Mouse (Mus musculus) spleen, embryonic (tissue): ENCODE data around the gene Yipf7.

ENCODE experiments used
- CTCF ChIA-PET: fragments of 350-600 bp; sonication (Branson Sonifier 250); formaldehyde crosslinking; loops from one replicate; lab custom pipeline; 2022; lab: Charles Lee

The Yipf7 gene

GRCm38 (mm10) chr5:69542489-69542888 lies at the start of gene Yipf7:
Gene Yipf7 (minus strand): TSS chr5:69542648.
- CTCF ChIA-PET, result no interaction called here

DNA sequence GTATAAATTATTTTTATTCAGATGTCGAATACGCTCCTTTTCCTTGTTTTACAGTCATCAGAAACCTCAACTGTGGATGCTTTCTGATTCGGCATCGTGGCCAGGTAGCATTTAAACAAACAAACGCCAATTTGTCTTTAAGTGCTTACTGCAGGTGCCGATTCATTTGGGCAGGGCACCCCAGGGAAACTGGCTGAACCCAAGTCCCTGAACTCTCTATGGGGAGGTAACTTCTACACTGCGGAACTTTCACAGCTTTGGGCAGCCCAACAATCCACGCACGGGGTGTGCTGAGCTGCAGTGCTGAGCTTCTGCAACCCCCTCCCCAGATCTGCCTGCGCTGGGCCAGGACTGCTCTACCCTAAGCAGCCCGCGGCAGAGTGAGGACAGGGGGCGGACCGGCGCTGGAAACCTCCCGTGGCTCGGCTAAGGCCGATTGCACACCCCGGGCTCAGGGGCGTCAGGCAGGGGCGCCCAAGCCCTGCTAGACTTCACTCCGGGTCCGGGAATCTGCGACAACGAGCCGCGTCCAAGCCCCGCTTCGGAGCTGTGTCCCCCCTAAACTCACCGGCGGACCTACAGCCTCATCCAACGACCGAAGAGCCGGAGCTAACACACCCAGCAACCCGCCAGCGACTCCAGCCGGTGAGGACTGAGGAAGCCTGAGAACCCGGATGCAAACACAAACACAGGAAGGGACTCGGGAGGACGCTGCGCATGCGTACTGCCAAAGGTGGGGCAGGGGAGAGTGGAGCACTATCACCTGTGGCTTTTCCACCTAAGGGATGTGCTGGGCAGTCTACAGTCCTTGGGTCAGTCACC lies 49.4 kb upstream of the Yipf7 start, which contains the start of gene Gnpda2:
Gene Gnpda2, minus strand, starts transcription at position 701 of the 822 bp plus-strand sequence.
- CTCF ChIA-PET, result no interaction called here

GRCm38 (mm10) chr5:69557404-69557935 lies 15.0 kb upstream of the Yipf7 start:
- CTCF ChIA-PET, result no interaction called here

DNA sequence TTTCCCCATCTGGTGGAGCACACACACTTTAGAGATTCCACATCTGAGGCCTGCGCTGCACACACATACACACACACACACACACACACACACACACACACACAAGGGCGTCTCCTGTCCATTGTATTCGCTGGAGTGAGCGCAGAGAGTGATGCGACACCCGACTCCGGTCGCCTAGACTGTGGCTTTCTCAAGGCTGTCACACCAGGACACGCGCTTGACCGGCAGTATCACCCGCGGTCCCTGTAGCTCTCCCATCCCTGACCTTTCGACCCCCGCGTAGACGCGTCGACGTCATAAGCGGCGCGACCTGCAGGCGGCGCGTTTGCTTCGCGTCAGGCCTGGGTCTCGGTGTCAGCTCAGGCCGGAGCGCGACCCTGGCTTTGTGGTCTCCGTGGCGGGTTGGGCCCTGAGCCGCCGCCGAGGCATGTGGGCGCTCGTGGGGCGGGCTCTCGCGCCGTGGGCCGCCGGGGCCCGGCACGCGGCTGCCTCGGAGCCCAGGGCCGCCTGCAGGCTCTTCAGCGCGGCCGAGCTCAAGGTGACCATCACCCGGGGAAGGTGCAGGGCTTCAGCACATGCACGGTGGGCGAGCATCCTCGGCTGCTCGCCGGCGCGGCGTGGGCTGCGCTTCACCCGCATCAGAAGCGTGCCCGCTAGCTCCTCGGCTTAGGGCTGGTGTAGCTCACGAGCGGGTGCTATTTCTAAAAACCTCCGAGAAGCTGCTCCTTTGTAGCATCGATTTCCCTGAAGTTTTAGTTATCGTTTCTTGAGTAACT lies 14.4 kb upstream of the Yipf7 start, which contains the start of gene Guf1:
Gene Guf1, plus strand, starts transcription at position 296 of the 776 bp plus-strand sequence.
- CTCF ChIA-PET, result no interaction called here

GRCm38 (mm10) chr5:69541680-69542079 lies 768 bp downstream of the Yipf7 start:
- CTCF ChIA-PET, result no interaction called here

GRCm38 (mm10) chr5:69523944-69524343 lies 18.5 kb downstream of the Yipf7 start:
- CTCF ChIA-PET, result no interaction called here

DNA sequence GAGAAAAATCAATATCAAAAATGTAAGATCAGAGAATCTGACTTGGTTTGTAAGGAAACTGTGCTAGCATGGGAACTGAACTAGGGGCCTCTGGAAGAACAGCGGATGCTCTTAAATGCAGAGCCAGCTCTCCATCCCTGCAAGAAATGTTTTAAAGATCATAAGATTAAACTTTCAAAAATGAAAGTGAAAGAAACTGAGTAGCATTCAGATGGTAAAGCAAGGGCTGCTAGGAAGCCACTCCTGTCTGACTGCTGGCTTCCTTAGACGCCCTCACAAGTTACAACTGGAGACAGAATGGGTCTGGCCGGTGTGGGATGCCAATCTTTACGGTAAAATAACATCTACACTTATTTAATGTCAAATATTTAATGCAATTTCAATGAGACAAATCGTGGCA lies 20.4 kb downstream of the Yipf7 start:
- CTCF ChIA-PET, result no interaction called here

GRCm38 (mm10) chr5:69520661-69521278 lies 21.7 kb downstream of the Yipf7 start:
- CTCF ChIA-PET, result interaction anchor here (0.7 to 1.0 kb wide), 3 partner anchors 1268 to 1392 kb away, joined by 3 to 10 read pairs (median 3); no protein-coding TSS in a partner anchor

DNA sequence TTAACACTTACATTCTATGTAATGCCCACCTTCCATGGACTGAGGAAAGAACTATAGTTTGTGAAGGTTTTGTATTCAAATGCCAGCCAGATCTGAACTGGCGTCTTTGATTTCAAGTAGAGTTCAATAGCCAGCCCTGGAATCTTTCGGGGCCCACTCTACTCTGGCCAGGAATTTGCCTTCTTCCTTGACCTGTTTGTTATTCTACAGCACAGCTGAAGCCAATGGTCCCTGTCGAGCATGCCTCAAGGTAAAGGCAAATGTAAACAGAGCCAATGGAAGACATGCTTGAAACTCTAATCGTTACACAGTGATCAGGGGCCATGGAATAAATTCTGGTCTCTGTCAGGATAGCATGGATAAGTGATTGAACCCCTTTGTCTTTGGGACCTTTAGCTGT lies 30.2 kb downstream of the Yipf7 start:
- CTCF ChIA-PET, result no interaction called here

GRCm38 (mm10) chr5:69511631-69512030 lies 30.8 kb downstream of the Yipf7 start:
- CTCF ChIA-PET, result no interaction called here

GRCm38 (mm10) chr5:69507045-69507444 lies 35.4 kb downstream of the Yipf7 start:
- CTCF ChIA-PET, result no interaction called here

GRCm38 (mm10) chr5:69489046-69489445 lies 53.4 kb downstream of the Yipf7 start:
- CTCF ChIA-PET, result no interaction called here

- CTCF ChIA-PET, result no interaction called here
Observed at GRCm38 (mm10) chr5:69467520-69467919, 74.9 kb downstream of the Yipf7 start.
